Mouse (Mus musculus): Measurements from ENCODE around the gene Terb1.

Gene Terb1

DNA sequence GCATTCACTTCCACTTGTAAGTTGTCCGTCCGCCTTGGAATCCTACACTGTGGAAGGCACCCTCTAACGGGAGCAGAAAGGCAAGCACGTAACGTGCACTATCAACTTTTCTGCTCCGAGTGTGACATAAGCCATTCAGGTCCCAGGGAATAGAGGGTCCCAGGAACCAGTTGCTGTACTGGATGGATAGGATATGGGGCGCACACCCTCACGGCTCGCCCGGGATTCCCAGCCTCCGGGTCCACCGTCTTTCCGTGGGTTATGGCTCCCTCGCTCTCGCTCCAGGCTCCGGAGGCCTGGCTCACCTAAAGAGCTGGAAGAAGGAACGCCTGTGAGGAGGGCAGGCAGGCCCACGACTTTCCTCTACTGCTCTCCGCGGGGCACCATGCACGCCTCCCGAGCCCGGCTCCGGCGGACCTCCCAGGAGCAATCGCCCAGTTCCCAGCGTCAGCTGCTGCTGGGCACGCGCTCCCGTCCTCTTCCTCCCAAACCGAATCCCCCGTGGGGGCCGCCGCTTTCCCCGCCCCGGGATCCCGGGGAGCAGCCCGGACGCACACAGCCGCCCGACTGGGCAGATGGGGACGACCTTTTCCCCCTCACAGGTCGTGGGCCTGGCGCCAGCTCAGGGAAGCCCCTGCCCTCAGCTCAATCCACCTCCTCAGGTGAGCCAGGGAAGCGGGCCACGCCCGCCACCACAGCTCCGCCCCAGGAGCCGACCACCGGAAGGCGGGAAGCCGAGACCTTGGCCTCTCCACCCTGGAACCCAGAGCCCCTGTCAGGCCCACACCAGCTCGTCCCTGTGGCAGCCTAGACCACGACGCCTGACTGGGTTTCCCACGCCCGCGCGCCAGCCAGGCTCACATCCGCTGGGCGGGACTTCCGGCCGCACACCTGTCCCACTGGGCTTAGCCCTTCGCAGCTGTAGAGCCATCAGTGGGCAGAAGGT is at the start of gene Terb1:
Gene Terb1 (minus strand): TSS at position 850 of the 946 bp plus-strand sequence.
- in situ Hi-C loops (cut with MseI, MboI): no loop called here

DNA sequence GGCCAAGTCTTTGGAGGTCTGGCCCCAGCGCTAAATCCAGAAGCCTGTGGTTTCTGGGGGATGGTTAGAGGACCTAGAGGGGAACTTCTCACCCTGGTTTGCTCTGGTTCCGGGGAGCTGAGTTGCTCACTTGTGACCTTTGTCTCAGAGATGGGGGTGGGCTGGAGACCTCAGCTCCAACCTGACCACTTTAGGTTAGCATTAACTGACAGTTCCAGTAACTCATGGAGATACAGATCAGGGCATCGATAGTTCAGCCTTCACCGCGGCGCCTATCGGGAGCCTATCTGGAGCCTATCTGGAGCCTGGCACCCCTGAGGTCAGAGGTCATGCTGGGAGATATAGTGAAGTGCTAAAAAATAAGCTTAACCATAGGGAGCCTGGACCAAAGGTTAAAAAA is 47.5 kb upstream of the Terb1 start:
- in situ Hi-C loops (cut with MseI, MboI): no loop called here

DNA sequence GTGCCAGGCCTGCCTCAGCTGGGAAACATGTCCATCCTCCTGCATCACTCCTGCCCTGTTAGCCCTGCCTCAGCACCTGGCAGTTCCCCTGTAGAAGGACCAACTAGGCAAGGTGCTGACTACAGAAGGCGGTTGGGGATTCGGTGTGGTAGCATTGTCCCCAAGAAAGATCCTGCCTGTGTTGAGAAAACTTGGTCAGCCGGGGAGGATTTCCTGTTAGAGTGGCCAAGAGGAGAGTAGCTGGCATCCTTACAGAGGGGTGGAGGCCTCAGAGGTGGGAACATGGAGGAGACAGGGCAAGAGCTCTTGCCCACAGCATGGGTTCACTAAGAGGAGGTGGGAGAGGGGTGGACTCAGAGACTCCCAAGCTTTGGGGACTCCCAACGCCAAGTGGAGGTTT is 45.5 kb upstream of the Terb1 start:
- in situ Hi-C loops (cut with MseI, MboI): no loop called here

DNA sequence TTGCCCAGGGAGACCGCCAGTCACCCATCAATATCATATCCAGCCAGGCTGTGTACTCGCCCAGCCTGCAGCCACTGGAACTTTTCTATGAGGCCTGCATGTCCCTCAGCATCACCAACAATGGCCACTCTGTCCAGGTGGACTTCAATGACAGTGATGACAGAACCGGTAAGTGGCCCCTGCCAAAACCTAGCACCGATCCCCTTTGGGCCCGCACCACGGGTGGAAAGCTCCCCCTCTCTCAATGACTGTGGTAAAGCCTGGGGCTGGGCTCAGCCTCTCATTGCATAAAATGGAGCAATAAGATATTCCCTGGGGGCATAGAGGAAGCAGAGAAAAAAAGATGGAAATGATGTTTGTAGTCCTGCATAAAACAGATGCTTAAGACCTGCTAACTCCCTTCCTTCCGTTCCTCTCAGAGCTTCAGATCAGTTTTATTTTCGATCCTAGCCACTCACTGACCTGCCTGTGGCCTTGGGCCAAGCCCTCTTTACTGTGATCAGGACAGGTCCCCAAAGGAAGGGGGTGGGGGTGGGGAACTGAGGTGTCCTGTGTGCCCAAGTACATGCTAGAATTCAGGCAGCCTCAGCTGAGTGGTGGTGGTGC is 33.8 kb upstream of the Terb1 start:
- in situ Hi-C loops (cut with MseI, MboI): no loop called here

DNA sequence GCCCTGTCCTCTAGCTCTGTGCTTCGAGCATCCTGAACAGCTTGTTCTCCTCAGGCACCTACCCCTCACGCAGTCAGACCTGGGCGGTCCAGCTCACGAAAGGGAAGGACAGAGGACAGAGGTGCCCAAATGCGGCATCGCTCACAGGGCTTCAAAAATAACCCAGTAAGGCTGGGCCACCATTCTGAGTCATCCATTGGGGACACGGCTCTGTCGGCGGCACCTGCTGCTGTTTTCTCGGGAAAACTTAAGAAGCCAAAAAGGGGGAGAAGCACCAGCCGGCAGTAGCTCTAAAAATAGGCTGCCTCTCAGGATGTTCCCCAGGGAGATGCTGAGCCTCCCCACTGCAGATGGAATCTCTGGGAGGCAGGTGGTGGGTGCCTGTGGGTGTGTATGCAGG is 32.5 kb upstream of the Terb1 start:
- in situ Hi-C loops (cut with MseI, MboI): no loop called here

DNA sequence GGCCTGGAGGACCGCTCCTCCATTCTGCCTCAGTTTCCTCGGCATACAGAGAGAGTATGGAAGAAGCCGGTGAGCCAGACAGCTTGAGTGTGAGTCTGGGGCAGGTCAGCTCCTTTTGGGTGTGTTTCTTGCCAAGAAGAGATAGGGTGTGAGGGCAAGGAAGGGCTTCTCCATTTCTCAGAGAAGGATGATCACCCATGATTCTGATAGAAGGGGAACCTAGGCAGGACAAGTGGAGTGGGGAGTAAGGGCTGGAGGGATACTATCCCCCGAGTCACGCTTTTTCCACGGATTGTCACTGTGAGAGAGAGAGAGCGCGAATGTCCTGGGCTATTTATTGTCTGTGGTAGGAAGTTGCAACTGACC is 31.8 kb upstream of the Terb1 start:
- in situ Hi-C loops (cut with MseI, MboI): no loop called here

DNA sequence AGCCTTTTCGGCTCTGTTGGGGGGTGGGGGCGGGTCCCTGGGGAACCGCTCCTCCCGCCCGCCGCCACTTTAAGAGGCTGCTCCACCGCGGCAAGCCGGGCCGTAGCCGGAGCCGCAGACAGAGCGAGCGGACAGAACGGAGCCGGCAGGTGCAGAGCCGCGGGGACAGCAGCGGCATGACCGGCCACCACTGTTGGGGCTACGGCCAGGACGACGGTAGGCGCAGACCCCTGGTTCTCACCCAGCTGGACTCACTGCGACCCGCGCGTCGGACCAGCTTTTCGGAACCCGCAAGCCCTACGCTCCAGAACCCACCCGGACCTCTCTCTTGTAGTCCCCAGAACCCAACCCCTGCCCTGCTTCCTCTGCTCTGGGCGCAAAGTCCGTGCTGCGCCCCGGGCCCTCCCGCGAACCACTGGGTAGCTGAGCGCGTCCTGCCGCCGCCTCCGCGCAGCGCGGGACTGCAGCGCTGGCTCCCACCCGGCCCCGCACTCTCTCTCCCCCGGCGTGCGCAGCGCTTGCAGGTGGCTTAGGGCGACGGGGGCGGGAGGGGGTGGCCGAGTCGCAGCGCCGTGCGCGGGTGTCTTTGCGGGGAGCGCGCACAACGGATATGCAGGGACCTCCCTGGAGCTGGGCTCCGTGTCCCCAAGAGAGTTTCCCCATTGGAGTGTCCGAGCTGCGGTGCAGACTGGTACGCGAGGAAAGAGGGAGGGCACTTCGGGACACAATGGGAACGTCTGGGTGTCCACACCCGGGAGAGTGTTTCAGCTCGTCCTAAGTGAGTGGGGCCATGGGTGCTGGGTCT is 31.2 kb upstream of the Terb1 start:
- in situ Hi-C loops (cut with MseI, MboI): no loop called here

DNA sequence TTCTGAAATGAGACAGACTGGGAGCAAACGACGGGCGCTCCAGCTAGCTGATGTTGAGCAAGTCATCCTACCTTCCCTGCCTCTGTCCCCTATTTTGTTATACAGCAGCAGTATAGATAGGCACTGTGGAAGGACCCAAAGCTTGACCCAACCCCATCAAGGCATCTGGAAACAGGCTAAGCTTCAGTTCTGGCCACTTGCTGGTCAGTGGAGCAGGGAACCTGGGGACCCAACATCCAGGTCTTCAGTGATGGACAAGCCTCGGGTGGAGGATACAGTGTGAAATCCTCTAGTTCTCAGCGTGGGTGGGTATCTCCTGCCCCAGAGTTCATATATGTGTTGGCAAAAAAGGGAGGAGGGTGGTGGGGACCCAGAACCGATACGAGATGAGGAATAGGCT is 30.5 kb upstream of the Terb1 start:
- in situ Hi-C loops (cut with MseI, MboI): no loop called here

DNA sequence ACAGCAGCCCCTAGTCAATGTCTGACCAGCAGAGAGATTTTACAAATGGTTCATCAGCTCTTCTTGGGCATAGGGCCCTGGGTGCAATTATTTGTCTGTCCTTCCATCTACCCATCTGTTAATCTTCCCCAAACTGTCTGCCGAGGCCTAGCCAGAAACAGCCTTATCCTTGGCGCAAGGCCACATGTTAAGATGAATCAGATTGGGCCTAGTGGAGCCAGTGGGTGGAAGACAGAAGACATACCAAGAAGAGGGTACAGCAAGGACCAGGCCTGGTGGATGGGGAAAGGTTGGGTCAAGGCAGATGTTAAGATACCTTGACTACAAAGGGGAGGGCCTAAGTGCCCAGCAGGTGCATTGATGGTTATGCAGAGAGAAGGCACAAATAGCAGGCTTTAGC is 29.9 kb upstream of the Terb1 start:
- in situ Hi-C loops (cut with MseI, MboI): no loop called here

DNA sequence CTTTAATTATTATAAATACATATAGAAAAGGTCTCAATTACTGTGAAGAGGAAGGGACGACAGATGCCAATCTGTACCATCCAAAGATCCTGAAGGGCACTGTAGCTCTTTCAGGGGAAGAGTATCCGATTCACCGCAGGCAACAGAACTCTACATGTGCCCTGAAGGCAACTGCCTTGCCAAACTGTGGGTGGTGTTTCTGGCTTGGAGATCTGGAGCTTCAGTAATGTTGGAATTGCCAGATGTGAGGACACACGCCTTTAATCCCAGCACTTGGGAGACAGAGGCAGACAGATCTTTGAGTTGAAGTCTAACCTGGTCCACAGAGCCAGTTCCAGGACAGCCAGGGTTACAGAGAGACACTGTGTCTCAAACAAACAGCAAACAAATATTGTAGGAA is 29.2 kb upstream of the Terb1 start:
- in situ Hi-C loops (cut with MseI, MboI): no loop called here

DNA sequence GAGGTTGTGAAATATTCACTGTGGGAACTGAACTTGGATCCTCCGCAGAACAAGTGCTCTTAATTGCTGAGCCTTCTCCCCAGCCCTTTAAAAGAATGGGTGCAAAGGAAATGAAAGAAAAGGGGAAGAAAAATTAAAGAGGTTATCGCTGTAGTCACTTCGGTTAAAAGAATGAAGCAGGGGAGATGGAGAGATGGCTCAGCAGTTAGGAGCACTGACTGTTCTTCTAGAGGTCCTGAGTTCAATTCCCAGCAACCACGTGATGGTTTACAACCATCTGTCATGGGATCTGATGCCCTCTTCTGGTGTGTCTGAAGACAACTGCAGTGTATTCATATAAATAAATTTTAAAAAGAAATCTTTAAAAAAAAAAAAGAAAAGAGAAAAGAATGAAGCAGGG is 26.3 kb upstream of the Terb1 start:
- in situ Hi-C loops (cut with MseI, MboI): no loop called here

DNA sequence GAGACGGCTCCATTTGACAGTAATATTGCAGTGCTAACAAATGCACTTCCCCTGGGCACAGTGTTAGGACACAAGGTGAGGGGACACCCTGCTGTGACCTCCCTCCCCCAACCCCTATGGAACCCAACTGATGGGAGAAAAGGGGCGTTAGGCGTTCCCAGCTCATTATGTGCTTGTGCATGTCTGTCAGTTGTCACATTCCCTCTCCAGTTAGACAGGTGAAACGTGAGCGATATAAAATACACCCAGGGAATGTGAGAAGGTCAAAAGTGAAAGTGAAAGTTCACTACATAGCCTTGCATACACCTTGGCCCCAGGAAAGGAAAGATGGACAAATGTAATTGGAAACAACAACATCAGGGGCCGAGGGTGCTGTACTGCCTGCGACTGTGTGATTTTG is 25.7 kb upstream of the Terb1 start:
- in situ Hi-C loops (cut with MseI, MboI): no loop called here

DNA sequence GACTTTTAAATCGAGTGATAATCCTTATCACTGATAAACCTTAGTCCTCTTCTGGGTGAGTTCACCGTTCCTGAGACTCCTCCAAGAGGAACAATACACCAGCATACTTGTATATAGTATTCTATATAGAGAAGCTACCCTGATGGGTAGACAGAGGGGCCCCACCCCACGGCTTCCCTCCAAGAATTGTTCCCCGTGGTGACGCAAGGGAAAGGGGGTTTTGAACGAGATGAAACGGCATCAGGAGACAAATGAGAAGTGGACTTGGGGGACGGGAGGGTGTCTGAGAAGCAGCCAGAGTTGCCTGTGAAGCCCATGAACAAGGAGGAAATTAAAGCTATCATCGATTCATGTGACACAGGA is 25.1 kb upstream of the Terb1 start:
- in situ Hi-C loops (cut with MseI, MboI): no loop called here

DNA sequence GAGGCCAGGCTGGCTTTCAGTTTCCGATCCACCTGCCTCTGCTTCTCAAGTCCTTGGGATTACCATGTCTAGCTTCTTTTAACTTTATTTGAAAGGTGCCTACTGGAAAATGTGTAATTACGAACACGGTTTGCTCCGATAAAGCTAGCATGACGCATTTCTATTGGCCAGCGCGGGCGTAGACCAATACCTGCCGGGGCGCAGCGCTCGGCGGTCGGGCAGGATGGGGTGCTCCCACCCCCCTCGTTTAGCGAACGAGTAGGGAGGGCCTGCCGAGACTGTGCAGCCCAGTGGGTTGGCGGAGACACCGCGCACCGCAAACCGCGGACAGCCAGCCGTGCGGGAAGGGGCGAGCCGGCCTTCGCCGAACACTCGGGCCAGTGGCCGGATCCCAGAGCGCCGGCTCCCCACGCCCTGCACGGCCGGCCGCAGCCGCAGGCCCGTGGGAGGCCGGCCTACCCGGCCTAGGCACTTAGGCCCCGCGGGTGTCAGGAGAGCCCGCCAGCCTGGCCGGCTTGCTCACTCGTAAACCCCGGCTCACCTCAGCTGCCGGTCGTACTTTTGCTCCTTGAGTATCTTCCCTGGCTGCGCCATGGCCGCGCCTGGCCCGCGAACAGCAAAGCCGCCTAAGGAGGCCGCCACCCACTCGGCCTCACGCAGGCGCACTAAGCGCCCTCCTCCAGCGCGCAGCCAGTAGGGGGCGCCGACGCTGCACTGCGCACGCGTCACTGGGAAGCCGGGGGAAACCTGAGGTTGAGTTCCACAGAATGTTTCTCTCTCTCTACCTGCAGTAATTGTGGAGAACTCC is 24.5 kb upstream of the Terb1 start, which contains the start of the genes Nae1 and Car7:
Gene Nae1 (minus strand): TSS at position 667 of the 808 bp plus-strand sequence.
Gene Car7 (plus strand): TSS at position 719 of the 808 bp plus-strand sequence.
- in situ Hi-C loops (cut with MseI, MboI): no loop called here

DNA sequence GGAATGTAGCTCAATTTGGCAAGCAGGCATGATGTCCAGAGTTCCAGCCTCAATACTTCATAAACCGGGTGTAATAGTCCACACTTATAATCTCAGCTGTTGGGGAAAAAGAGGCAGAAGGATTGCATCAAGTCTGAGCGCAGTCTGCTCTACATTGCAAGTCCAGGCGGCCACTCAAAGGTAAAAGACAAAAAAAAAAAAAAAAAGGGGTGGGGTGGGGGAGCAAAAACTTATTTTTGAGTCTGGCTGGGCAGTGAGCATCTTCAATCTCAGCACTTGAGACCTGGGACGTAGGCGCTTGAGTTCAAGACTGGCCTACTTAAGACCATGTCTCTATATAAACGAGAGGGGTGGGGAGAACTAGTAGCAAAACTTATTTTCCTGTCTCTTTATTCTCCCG is 23.8 kb upstream of the Terb1 start:
- in situ Hi-C loops (cut with MseI, MboI): no loop called here

DNA sequence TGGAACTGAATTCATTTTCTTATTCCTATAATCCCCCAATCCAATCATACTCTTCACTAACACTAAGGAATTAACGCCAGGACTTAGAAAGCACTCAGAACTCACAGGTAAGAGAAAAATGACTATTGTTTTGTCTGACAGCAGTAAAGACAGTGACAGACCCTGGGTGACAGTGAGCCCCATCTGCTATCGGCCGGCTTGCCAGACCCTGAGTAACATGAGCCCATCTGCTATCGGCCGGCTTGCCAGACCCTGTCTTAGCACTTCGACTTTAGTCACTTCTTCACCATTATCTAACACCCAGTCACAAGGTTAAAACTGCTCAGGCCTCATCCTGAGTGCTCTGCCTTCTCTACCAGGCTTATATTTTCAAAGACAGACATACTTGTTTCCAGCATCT is 20.0 kb upstream of the Terb1 start:
- in situ Hi-C loops (cut with MseI, MboI): no loop called here

DNA sequence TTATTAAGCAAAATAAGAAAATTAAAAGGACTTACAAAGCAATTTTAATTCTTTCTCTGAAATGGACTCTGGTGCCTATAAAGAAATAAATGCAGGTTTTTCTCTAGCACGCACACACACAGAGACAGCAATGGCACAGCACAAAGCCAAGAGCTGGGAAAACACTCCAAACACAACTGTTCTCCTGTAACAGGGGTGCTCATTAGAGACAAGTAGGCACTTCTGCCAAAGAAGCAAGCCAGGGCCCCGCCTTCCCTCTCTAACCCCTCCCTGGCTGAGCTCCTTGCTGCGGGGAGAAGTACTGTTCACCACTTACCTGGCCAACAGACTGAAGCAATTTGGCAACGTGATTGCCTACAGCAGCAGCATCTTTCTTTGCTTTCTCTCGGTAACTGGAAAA is 8.2 kb upstream of the Terb1 start:
- in situ Hi-C loops (cut with MseI, MboI): no loop called here

DNA sequence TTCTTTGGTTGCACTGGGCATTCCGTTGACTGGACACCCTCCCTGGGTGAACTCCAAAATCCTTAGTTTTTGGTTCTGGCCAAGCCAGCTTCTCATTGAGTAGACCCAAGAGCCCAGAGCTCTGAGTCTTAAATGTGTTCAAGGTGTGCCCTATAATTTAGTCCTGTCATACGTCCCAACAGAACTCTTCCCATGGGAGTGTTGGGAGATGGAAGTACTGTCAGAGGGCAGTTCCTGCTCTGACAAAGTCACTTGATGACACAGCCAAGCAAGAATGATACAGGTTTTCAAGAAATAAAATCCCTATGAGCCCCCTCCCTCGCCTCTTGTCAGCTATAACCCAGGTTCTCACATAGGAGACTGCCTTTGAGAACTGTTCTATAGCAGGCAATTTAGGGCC is 424 bp upstream of the Terb1 start:
- in situ Hi-C loops (cut with MseI, MboI): no loop called here

DNA sequence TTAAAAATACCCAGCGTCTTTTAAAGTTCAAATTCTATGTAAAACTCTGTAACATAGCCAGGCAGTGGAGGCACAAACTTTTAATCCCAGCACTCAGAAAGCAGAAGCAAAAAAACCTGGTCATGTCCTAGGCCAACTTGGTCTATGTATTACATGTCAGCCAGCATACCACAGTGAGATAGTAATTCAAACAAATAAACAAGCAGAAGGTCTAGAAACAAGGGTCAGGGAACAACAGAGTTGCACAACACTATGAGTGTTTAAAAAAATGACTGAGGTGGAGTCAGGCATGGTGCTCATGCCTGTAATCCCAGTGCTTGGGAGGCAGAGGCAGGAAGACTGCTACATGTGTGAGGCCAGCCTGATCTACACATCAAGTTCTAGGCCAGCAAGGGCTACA is 30.6 kb downstream of the Terb1 start:
- in situ Hi-C loops (cut with MseI, MboI): no loop called here

DNA sequence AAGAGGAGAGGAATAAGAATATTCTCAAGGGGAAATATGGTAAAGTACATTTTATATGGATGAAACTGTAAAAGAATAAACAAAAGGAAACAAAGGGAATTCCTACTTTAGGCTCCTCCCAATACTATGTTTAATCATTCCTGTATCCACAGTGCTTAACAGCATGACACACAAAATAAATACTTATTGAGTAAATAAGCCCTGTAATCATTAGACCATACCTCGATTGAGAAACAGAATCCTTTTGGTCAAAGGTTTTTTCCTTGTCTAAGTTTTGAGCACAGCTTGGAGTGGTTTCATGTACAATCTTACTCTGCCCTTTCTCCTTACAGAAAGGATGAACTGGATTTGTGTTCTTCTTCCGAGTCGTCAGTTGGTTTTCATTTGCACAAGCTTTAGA is 37.2 kb downstream of the Terb1 start:
- in situ Hi-C loops (cut with MseI, MboI): no loop called here

DNA sequence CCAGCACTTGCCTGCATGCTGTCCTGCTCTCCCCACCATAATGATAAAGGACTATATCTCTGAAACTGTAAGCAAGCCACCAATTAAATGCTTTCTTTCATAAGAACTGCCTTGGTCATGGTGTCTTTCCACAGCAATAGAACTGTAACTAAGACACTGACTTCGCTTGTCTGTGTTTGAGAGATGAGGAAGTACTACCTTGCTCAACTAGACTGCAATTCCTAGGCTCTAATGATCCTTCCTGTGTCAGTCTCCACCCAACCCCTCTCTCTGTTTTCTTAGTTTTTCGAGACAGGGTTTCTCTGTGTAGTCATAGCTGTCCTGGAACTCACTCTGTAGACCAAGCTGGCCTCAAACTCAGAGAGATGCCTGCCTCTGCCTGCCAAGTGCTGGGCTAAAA is 42.2 kb downstream of the Terb1 start:
- in situ Hi-C loops (cut with MseI, MboI): no loop called here

DNA sequence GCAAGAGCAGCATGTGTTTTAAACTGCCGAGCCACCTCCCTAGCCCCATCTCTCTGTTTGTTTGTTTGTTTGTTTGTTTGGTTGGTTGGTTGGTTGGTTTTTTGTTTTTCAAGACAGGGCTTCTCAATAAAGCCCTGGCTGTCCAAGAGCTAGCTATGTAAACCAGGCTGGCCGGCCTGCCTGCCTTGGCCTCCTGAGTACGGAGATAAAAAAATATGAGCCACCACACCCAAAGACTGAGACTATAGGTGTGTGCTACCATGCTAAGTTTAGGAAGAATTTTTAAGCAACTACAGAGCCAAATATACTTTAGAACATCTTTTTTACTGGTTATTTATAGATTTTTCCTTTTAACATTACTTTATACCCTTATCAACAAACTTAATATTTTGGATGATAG is 57.5 kb downstream of the Terb1 start:
- in situ Hi-C loops (cut with MseI, MboI): no loop called here

Data from mouse trophoblast stem cell (cell line).